Mouse (Mus musculus) embryo, embryonic 10 days (tissue): ENCODE results near the gene Qprt.
"Not testable (repeated sequence)": the region's sequence is repeated elsewhere in the genome, so short reads cannot be mapped to it uniquely, and the experiment has no call there.

ENCODE experiments used
- DNase-seq: peaks from one replicate; pipeline ENCODE4 v3.0.0-alpha.2; 2015; ENCODE audit warnings: low spot score

Qprt gene

GRCm38 (mm10) chr7:127096456-127096855 is 25.6 kb downstream of the Qprt start:
- no peak for DNase-seq

- no peak for DNase-seq
Measured at GRCm38 (mm10) chr7:127093914-127094313, 28.1 kb downstream of the Qprt start.

GRCm38 (mm10) chr7:127091114-127091896 is 30.7 kb downstream of the Qprt start, which contains the start of gene AI467606:
TSS of gene AI467606 (plus strand) at chr7:127091359.
- no peak for DNase-seq

- no peak for DNase-seq
Measured at GRCm38 (mm10) chr7:127090154-127091113, 31.6 kb downstream of the Qprt start.

- DNase-seq: peak; percentile 33
Measured at GRCm38 (mm10) chr7:127088901-127089845, 32.9 kb downstream of the Qprt start.

GRCm38 (mm10) chr7:127088083-127088482 is 33.9 kb downstream of the Qprt start:
- no peak for DNase-seq

- not testable (repeated sequence) for DNase-seq
Measured at GRCm38 (mm10) chr7:127087278-127088010, 34.6 kb downstream of the Qprt start, which contains the start of gene Zg16. TSS of gene Zg16 (minus strand) at chr7:127087328.

GRCm38 (mm10) chr7:127085751-127086150 is 36.3 kb downstream of the Qprt start:
- DNase-seq: not testable (repeated sequence)

GRCm38 (mm10) chr7:127084794-127085193 is 37.2 kb downstream of the Qprt start:
- DNase-seq: no peak

- DNase-seq: no peak
Measured at GRCm38 (mm10) chr7:127083689-127084088, 38.3 kb downstream of the Qprt start.

- no peak for DNase-seq
Measured at GRCm38 (mm10) chr7:127082995-127083394, 39.0 kb downstream of the Qprt start.

GRCm38 (mm10) chr7:127082271-127082670 is 39.8 kb downstream of the Qprt start:
- DNase-seq: no peak

GRCm38 (mm10) chr7:127080045-127080444 is 42.0 kb downstream of the Qprt start:
- no peak for DNase-seq

- no peak for DNase-seq
Measured at GRCm38 (mm10) chr7:127077692-127078091, 44.3 kb downstream of the Qprt start.

- DNase-seq: no peak
Measured at GRCm38 (mm10) chr7:127076188-127076587, 45.8 kb downstream of the Qprt start.

- DNase-seq: no peak
Measured at GRCm38 (mm10) chr7:127073221-127073620, 48.8 kb downstream of the Qprt start.

GRCm38 (mm10) chr7:127070871-127071413 is 51.1 kb downstream of the Qprt start:
- DNase-seq: no peak

GRCm38 (mm10) chr7:127066317-127066716 is 55.7 kb downstream of the Qprt start:
- DNase-seq: no peak

GRCm38 (mm10) chr7:127065538-127065937 is 56.5 kb downstream of the Qprt start:
- DNase-seq: no peak
